In the genomic region with DNA sequence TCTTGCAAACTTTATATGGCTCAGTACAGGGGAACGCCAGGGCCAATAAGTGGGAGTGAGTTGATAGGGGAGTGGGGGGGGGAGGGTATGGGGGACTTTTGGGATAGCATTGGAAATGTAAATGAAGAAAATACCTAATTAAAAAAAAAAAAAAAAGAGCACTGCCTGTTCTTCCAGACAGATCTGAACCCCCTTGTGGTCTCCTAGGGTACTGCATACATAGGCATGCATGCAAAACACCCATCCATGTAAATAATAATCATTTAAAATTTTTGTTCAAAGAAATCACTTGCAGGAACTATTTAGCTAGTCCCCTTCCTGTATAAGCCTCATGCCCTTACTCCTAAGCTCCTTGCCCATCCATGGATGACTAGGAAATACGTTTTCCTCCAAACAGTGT, we compare ENCODE assay signal across 11 mouse cellular contexts.
DNase-seq lines count a peak whose midpoint lies in the region; ATAC-seq and TF ChIP-seq lines count a peak whose summit lies in the region.
"Had no signal": no experiment of that assay in that cellular context is flagged by ENCODE, and none has a peak within 500 bp of the region (broad histone marks: within the 10 kb centered on the region; RNA-seq: fewer than 3 reads in every experiment).

No protein-coding gene starts in this region.

- peak; percentile 17; the same call in 1 of the 2 replicates for TF ChIP-seq CTCF in heart, postnatal 0 days (IDR thresholded peaks at IDR 0.05; ENCODE audit: low read depth)
- peak; percentile 61 for TF ChIP-seq CTCF in lung, postnatal 0 days (IDR thresholded peaks at IDR 0.05)
- TF ChIP-seq CTCF in lung, adult 2 months (IDR thresholded peaks at IDR 0.05; ENCODE audit: insufficient read depth, low read length), result no peak
- peak; percentile 58 for TF ChIP-seq CTCF in stomach, postnatal 0 days (IDR thresholded peaks at IDR 0.05; ENCODE audit: low read depth)

- WGBS in heart, postnatal 0 days, result 96% methylated on average over 2 of the region's 2 CpGs
- WGBS in lung, postnatal 0 days, result 93% methylated on average over 2 of the region's 2 CpGs
- 95% methylated on average over 2 of the region's 2 CpGs for WGBS in lung, adult 2 months
- WGBS in stomach, postnatal 0 days, result 81% methylated on average over 2 of the region's 2 CpGs

- no peak overlapping the region for H3K4me3 ChIP-seq in heart, postnatal 0 days (ENCODE audit: low read depth, low read length)
- no peak overlapping the region for H3K4me3 ChIP-seq in lung, postnatal 0 days (ENCODE audit: low read depth, low read length)
- no peak overlapping the region for H3K4me3 ChIP-seq in lung, adult 2 months (replicated peaks; ENCODE audit: extremely low read depth, low read depth, low read length)
- no peak overlapping the region for H3K4me3 ChIP-seq in stomach, postnatal 0 days (ENCODE audit: low read depth, low read length)
- H3K4me3 ChIP-seq: erythroblast, embryonic 14.5 days; megakaryocyte, embryonic 14.5 days had no signal

- no peak for ATAC-seq in heart, postnatal 0 days (ENCODE audit: insufficient read depth, low read depth)
- no peak for ATAC-seq in lung, postnatal 0 days
- ATAC-seq in stomach, postnatal 0 days (ENCODE audit: low FRiP score, low TSS enrichment), result no peak
- ATAC-seq: Patski had no signal

- H3K27ac ChIP-seq in heart, postnatal 0 days (ENCODE audit: low read depth), result no peak overlapping the region
- no peak overlapping the region for H3K27ac ChIP-seq in lung, postnatal 0 days (ENCODE audit: low read length)
- H3K27ac ChIP-seq in stomach, postnatal 0 days (replicated peaks), result no peak overlapping the region

- no peak for DNase-seq in heart, postnatal 0 days (ENCODE audit: low spot score)
- DNase-seq in heart, adult 8-10 months (ENCODE audit: low spot score), result no peak
- DNase-seq in lung, postnatal 0 days (ENCODE audit: low spot score), result peak; percentile 35
- no peak for DNase-seq in lung, adult 2 months
- peak; percentile 52 for DNase-seq in R1 (ENCODE audit: low read depth, low spot score)
- DNase-seq in stomach, postnatal 0 days (ENCODE audit: low spot score), result no peak
- no peak for DNase-seq in spleen, adult 12 weeks (ENCODE audit: low spot score)
- DNase-seq in spleen, postnatal 4 days (ENCODE audit: low spot score in 2 of 2), result no peak

- H3K36me3 ChIP-seq in heart, postnatal 0 days (replicated peaks; ENCODE audit: control insufficient read depth, insufficient read depth, low read length), result no peaks in the 10 kb centered on the region
- no peaks in the 10 kb centered on the region for H3K36me3 ChIP-seq in lung, postnatal 0 days (ENCODE audit: insufficient read depth, low read length)
- no peaks in the 10 kb centered on the region for H3K36me3 ChIP-seq in stomach, postnatal 0 days (ENCODE audit: control insufficient read depth, insufficient read depth, low read length)

- TF ChIP-seq POLR2A in lung, adult 2 months (IDR thresholded peaks at IDR 0.05; ENCODE audit: borderline replicate concordance, extremely low read depth, low read depth, low read length), result no peak

- H3K9me3 ChIP-seq in heart, postnatal 0 days (replicated peaks; ENCODE audit: control insufficient read depth, low read length), result no peaks in the 10 kb centered on the region
- H3K9me3 ChIP-seq in lung, postnatal 0 days (ENCODE audit: low read length), result no peaks in the 10 kb centered on the region
- H3K9me3 ChIP-seq in stomach, postnatal 0 days (ENCODE audit: control insufficient read depth, low read length), result no peaks in the 10 kb centered on the region
- H3K9me3 ChIP-seq: megakaryocyte, embryonic 14.5 days had no signal

- H3K4me1 ChIP-seq in heart, postnatal 0 days (ENCODE audit: control insufficient read depth, insufficient read depth), result 0 out of 2 replicates have a peak, but pooled peaks cover under 1% of the 10 kb centered on the region
- no peaks in the 10 kb centered on the region for H3K4me1 ChIP-seq in lung, postnatal 0 days (ENCODE audit: insufficient read depth, low read depth, low read length)
- no peaks in the 10 kb centered on the region; the same call in 1 of the 2 replicates for H3K4me1 ChIP-seq in lung, adult 2 months (ENCODE audit: control insufficient read depth, insufficient read depth, low read length)
- H3K4me1 ChIP-seq in stomach, postnatal 0 days (replicated peaks; ENCODE audit: control insufficient read depth, insufficient read depth), result no peaks in the 10 kb centered on the region

- TF ChIP-seq EP300 in heart, postnatal 0 days (IDR thresholded peaks at IDR 0.05; ENCODE audit: low read depth), result no peak
- no peak for TF ChIP-seq EP300 in lung, postnatal 0 days (IDR thresholded peaks at IDR 0.05)
- TF ChIP-seq EP300 in stomach, postnatal 0 days (optimal IDR thresholded peaks at IDR 0.05), result no peak

- H3K4me2 ChIP-seq in heart, postnatal 0 days (ENCODE audit: low read depth, low read length), result no peak overlapping the region
- H3K4me2 ChIP-seq in lung, postnatal 0 days (replicated peaks; ENCODE audit: low read depth, low read length), result no peak overlapping the region
- H3K4me2 ChIP-seq in stomach, postnatal 0 days (replicated peaks; ENCODE audit: low read depth), result no peak overlapping the region

- no peak overlapping the region for H3K9ac ChIP-seq in heart, postnatal 0 days (replicated peaks; ENCODE audit: low read depth, low read length)
- no peak overlapping the region for H3K9ac ChIP-seq in lung, postnatal 0 days (replicated peaks; ENCODE audit: low read depth)
- H3K9ac ChIP-seq in stomach, postnatal 0 days (ENCODE audit: low read length), result no peak overlapping the region

- H3K27me3 ChIP-seq in heart, postnatal 0 days (ENCODE audit: control insufficient read depth, insufficient read depth, low read length), result no peaks in the 10 kb centered on the region
- H3K27me3 ChIP-seq in lung, postnatal 0 days (replicated peaks; ENCODE audit: insufficient read depth, low read length), result no peaks in the 10 kb centered on the region
- H3K27me3 ChIP-seq in stomach, postnatal 0 days (ENCODE audit: control insufficient read depth, insufficient read depth, low read length), result no peaks in the 10 kb centered on the region
- H3K27me3 ChIP-seq: megakaryocyte, embryonic 14.5 days; Patski had no signal

Comparison
In these comparisons a context has a peak if more than half of its experiments do, and no peak if none do; other contexts are left out.
1. DNase-seq: peak in lung, postnatal 0 days (single experiment) and R1 (single experiment); none in heart, postnatal 0 days (single experiment), heart, adult 8-10 months (single experiment), lung, adult 2 months (single experiment), stomach, postnatal 0 days (single experiment), spleen, adult 12 weeks (single experiment) and spleen, postnatal 4 days (0 of 2).